In the genomic region with DNA sequence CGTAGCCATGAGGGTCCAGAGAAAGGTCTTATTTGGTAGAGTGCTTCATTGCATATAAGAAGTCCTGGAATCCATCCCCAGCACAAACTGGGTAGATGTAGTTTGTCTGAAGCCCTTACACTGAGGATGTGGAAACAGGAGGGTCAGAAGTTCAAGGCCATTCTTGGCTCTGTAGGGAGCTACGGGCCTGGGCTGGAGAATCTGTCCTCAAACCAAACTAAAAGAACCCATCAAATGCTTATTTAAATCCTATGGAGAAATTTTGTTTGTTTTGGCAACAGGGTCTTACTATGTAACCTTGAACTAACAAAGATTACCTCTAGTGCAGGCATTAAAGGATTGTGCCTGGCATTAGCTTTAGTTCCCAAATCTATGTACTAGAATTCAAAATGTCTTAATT, we compare ENCODE assay signal across 22 mouse cellular contexts. TPM values are rescaled to one million over a fixed set of nuclear protein-coding genes. Genes with fewer than 3 reads are reported as not detected.
DNase-seq lines count a peak whose midpoint lies in the region; ATAC-seq lines count a peak whose summit lies in the region.
"Had no signal": no experiment of that assay in that cellular context is flagged by ENCODE, and none has a peak within 500 bp of the region (broad histone marks: within the 10 kb centered on the region; RNA-seq: fewer than 3 reads in every experiment).

No protein-coding gene starts in this region.

- no peaks in the 10 kb centered on the region for H3K4me1 ChIP-seq in midbrain, embryonic 15.5 days
- H3K4me1 ChIP-seq: hindbrain, embryonic 12.5 days; limb, embryonic 15.5 days; neural tube, embryonic 12.5 days had no signal

- H3K9ac ChIP-seq in midbrain, embryonic 15.5 days, result no peak overlapping the region
- H3K9ac ChIP-seq: embryonic facial prominence, embryonic 13.5 days; heart, embryonic 12.5 days; hindbrain, embryonic 12.5 days; limb, embryonic 15.5 days; lung, embryonic 14.5 days; neural tube, embryonic 12.5 days had no signal

- H3K4me2 ChIP-seq in midbrain, embryonic 15.5 days, result no peak overlapping the region
- H3K4me2 ChIP-seq: embryonic facial prominence, embryonic 13.5 days; heart, embryonic 12.5 days; hindbrain, embryonic 12.5 days; limb, embryonic 15.5 days; lung, embryonic 14.5 days; neural tube, embryonic 12.5 days had no signal

- H3K27me3 ChIP-seq in midbrain, embryonic 15.5 days (replicated peaks), result no peaks in the 10 kb centered on the region
- H3K27me3 ChIP-seq: CH12.LX; embryonic facial prominence, embryonic 13.5 days; heart, embryonic 12.5 days; hindbrain, embryonic 12.5 days; limb, embryonic 15.5 days; neural tube, embryonic 12.5 days had no signal

- no peaks in the 10 kb centered on the region for H3K36me3 ChIP-seq in midbrain, embryonic 15.5 days (replicated peaks)

- WGBS in midbrain, embryonic 15.5 days, result 90% methylated on average over 2 of the region's 2 CpGs

- peak; percentile 30 for DNase-seq in adrenal gland, adult 2 months
- DNase-seq in adrenal gland, adult 18-20 months (ENCODE audit: low spot score in 2 of 2), result no peak
- DNase-seq in 416B (ENCODE audit: low read depth) (peak; percentile 67), ZHBTc4 (ENCODE audit: low read depth, low spot score) (peak; percentile 51)
- DNase-seq in cerebellum, postnatal 25 days, result no peak
- DNase-seq: cerebellum, adult 8-10 months; heart, postnatal 14 days; kidney, adult 8-10 months; kidney, postnatal 36 days; lung, embryonic 14.5 days; right cerebral cortex, adult 18-20 months; thymus, postnatal 14 days had no signal

- H3K4me3 ChIP-seq in midbrain, embryonic 15.5 days, result no peak overlapping the region
- H3K4me3 ChIP-seq: embryonic facial prominence, embryonic 13.5 days; heart, embryonic 12.5 days; hindbrain, embryonic 12.5 days; limb, embryonic 15.5 days; neural tube, embryonic 12.5 days had no signal

- no peak overlapping the region for H3K27ac ChIP-seq in midbrain, embryonic 15.5 days
- H3K27ac ChIP-seq: embryonic facial prominence, embryonic 13.5 days; hindbrain, embryonic 12.5 days; limb, embryonic 15.5 days; neural tube, embryonic 12.5 days had no signal

- H3K9me3 ChIP-seq in midbrain, embryonic 15.5 days, result no peaks in the 10 kb centered on the region
- H3K9me3 ChIP-seq: embryonic facial prominence, embryonic 13.5 days; heart, embryonic 12.5 days; hindbrain, embryonic 12.5 days; limb, embryonic 15.5 days; neural tube, embryonic 12.5 days had no signal

- 0 out of 2 replicates have a peak, but pooled peaks have one; percentile 10 for ATAC-seq in megakaryocyte, adult 5-6 weeks (ENCODE audit: poor library complexity, severe bottlenecking)
- no peak for ATAC-seq in midbrain, embryonic 15.5 days (replicated peaks)
- no peak for ATAC-seq in cerebellum, adult (ENCODE audit: insufficient number of reproducible peaks, low FRiP score, low TSS enrichment)
- ATAC-seq: forebrain, embryonic 16.5 days had no signal

RNA-seq across cellular contexts. Expression of gene Asxl2, which starts 14.3 kb away (rescaled TPM):
- 10 to 100 TPM; 29.9 to 40.4 TPM for total RNA-seq in adrenal gland, adult 2 months (2021)
- 6.4 and 6.7 TPM in 2 replicates for polyA plus RNA-seq in adrenal gland, adult 2 months (2012; rRNA removed)
- total RNA-seq in adrenal gland, adult 18-20 months (2021), result 10 to 100 TPM; 24.9 to 33.6 TPM
- total RNA-seq in megakaryocyte, adult 5-6 weeks (2015), result 33.5 and 38.8 TPM in 2 replicates
- total RNA-seq in megakaryocyte, adult 5-6 weeks (2017), result 29.0 and 41.9 TPM in 2 replicates
- polyA plus RNA-seq in midbrain, embryonic 15.5 days (2015; fragmentation: Nextera tagmentation; extraction: Ambion mirVana), result 13.9 and 16.8 TPM in 2 replicates

Comparison
In these comparisons a context has a peak if more than half of its experiments do, and no peak if none do; other contexts are left out.
1. DNase-seq: peak in adrenal gland, adult 2 months (single experiment), 416B (single experiment) and ZHBTc4 (single experiment); none in adrenal gland, adult 18-20 months (0 of 2) and cerebellum, postnatal 25 days (0 of 2).